Mouse (Mus musculus): ENCODE data around the gene 4921524J17Rik. TPM values are rescaled to one million over a fixed set of nuclear protein-coding genes. Genes with fewer than 3 reads are reported as not detected.
A peak's percentile ranks its signal among the peaks of the same experiment; 100 is the strongest.

The 4921524J17Rik gene
- polyA plus RNA-seq (2016; fragmentation: Nextera tagmentation; extraction: Ambion mirVana), result 43.3 and 44.4 TPM in 2 replicates

DNA sequence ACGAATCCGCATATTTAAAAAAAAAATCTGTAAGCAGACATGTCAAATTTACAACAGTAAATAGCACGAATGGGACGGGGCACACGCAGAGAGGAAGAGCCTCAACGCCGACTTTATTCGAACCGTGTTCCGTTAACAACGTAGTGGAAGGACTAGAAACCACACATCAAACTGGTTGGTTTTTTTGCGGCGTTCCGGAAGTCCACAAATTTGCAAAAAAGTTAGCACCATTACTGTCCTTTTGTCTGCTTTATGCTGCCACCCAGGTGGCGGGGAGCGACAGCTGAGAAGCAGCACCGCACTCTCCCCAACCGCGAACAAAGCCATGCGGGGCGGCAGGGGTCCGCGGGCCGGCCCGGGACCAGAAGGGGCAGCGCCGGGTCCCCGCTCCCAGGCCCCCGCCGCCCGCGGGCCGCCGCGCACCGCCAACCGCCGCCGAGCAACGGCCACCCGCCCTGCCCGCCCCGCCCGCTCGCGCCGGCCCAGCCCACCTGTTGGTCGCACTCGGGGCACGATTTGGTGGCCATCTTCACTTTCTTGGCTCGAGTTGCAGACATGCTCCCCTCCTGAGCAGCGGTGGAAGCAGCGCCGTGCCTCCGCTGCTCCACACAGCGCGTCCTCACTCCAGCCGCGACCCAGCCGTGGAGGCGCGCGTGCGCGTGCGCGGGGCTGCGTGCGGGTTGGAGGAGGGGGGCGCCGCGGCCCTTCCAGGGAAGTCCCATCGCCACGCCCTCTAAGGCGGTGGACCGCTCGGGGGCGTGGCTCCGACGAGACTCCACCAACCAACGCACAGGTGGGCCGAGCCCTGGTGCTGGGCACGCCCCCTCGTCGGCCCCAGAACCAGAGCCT lies at the start of gene 4921524J17Rik:
TSS of gene 4921524J17Rik (minus strand) at position 666 of the 849 bp plus-strand sequence.
- WGBS, result under 1% methylated on average over 85 of the region's 85 CpGs
- DNase-seq (ENCODE audit: low spot score), result peak; percentile 98
- Histone ChIP-seq H3K4me3 (peak within 1 kb of the TSS; percentile 86), H3K27me3 (replicated peaks; ENCODE audit: low read depth, poor library complexity, severe bottlenecking) (peaks cover 4% of the 10 kb centered on the region; the same call in 1 of the 2 replicates), H3K9me3 (no peaks in the 10 kb centered on the region), H3K36me3 (replicated peaks) (no peaks in the 10 kb centered on the region), H3K27ac (replicated peaks) (peak within 1 kb of the TSS; percentile 95), H3K4me1 (peaks cover 38% of the 10 kb centered on the region)

DNA sequence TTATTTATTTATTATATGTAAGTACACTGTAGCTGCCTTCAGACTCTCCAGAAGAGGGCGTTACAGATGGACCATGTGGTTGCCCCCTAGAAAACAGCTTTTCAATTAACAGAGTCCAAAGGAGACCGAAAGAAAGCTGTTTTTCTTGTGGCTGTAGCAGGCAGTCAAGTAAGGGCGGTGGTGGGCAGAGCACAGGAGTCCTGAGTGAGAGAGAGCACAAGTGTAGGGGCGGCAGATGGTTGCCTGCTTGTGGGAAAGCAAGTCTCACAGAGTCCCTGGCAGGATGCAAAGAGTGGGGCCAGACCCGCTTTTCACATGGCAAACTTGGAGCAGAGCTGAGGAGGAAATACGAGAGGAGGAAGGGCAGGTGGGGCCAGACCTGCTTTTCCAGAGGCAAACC lies 49.8 kb upstream of the 4921524J17Rik start:
- 64% methylated on average over 6 of the region's 6 CpGs for WGBS

GRCm38 (mm10) chr8:85481900-85482299 lies 49.3 kb upstream of the 4921524J17Rik start:
- H3K4me1 ChIP-seq, result peaks cover 12% of the 10 kb centered on the region
- H3K27ac ChIP-seq (replicated peaks), result 0 out of 2 replicates have a peak overlapping the region, but pooled peaks have one; percentile 44
- H3K36me3 ChIP-seq (replicated peaks), result no peaks in the 10 kb centered on the region
- H3K9me3 ChIP-seq, result no peaks in the 10 kb centered on the region
- H3K4me3 ChIP-seq, result 0 out of 2 replicates have a peak overlapping the region, but pooled peaks have one; percentile 19
- peak; percentile 19 for DNase-seq (ENCODE audit: low spot score)
- WGBS, result 38% methylated on average over 10 of the region's 10 CpGs
- no peaks in the 10 kb centered on the region for H3K27me3 ChIP-seq (replicated peaks; ENCODE audit: low read depth, poor library complexity, severe bottlenecking)

More for the DNA sequence above, 49.8 kb upstream of the 4921524J17Rik start:
- Histone ChIP-seq H3K36me3 (replicated peaks) (no peaks in the 10 kb centered on the region), H3K27ac (replicated peaks) (no peak overlapping the region), H3K27me3 (replicated peaks; ENCODE audit: low read depth, poor library complexity, severe bottlenecking) (no peaks in the 10 kb centered on the region), H3K4me3 (no peak overlapping the region), H3K9me3 (no peaks in the 10 kb centered on the region), H3K4me1 (peaks cover 12% of the 10 kb centered on the region)
- no peak for DNase-seq (ENCODE audit: low spot score)

DNA sequence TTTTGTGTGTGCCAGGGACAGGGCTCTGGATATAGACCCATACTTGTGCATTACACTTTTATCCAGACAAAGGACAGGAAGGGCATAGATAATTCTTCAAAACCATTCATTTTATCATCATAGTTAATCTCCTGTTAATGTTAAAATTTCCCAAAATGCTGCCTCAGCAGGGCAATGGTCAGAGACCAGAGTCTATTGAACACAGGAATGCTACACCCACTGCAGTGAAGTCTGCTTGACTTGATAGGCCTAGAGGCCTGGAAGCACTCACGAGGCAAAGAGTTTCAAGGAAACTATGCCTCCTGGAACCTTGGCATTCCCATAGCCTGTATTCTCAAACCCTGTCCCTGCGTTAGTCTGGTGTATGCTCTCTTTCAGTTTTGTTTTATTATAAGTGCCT lies 47.1 kb upstream of the 4921524J17Rik start:
- Histone ChIP-seq H3K4me3 (no peak overlapping the region), H3K4me1 (peaks cover 12% of the 10 kb centered on the region), H3K27ac (replicated peaks) (no peak overlapping the region), H3K27me3 (replicated peaks; ENCODE audit: low read depth, poor library complexity, severe bottlenecking) (no peaks in the 10 kb centered on the region), H3K9me3 (no peaks in the 10 kb centered on the region), H3K36me3 (replicated peaks) (no peaks in the 10 kb centered on the region)
- WGBS, result 85% methylated on average over 2 of the region's 2 CpGs
- DNase-seq (ENCODE audit: low spot score), result no peak

DNA sequence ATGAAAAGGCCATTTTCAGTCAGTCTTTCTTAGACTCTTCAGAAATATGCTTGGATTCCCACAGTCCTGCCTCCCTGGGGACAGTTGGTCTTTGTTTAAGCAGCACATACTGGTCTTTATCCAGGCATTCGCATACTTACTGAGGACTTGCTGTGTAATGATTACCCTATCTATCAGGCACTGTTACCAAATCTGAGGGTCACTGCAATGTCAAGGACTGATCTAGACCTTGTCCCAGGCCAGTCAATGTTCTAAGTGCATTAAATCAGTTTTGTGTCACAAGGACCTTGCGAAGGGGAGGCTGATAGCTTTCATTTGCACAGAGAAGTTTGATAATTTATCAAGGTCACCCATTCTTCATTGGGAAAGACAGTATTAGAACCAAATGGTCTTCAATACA lies 45.8 kb upstream of the 4921524J17Rik start:
- H3K27me3 ChIP-seq (replicated peaks; ENCODE audit: low read depth, poor library complexity, severe bottlenecking), result no peaks in the 10 kb centered on the region
- no peak for DNase-seq (ENCODE audit: low spot score)
- no peak overlapping the region for H3K27ac ChIP-seq (replicated peaks)
- H3K4me3 ChIP-seq, result no peak overlapping the region
- H3K36me3 ChIP-seq (replicated peaks), result no peaks in the 10 kb centered on the region
- H3K9me3 ChIP-seq, result no peaks in the 10 kb centered on the region
- WGBS, result 83% methylated on average over 2 of the region's 2 CpGs
- H3K4me1 ChIP-seq, result peaks cover 12% of the 10 kb centered on the region

- H3K27ac ChIP-seq (replicated peaks), result no peak overlapping the region
- no peaks in the 10 kb centered on the region for H3K27me3 ChIP-seq (replicated peaks; ENCODE audit: low read depth, poor library complexity, severe bottlenecking)
- H3K4me3 ChIP-seq, result no peak overlapping the region
- DNase-seq (ENCODE audit: low spot score), result no peak
- peaks cover 6% of the 10 kb centered on the region for H3K4me1 ChIP-seq
- 82% methylated on average over 4 of the region's 4 CpGs for WGBS
- no peaks in the 10 kb centered on the region for H3K36me3 ChIP-seq (replicated peaks)
- no peaks in the 10 kb centered on the region for H3K9me3 ChIP-seq
These were observed 44.4 kb upstream of the 4921524J17Rik start for GRCm38 (mm10) chr8:85476970-85477545.

DNA sequence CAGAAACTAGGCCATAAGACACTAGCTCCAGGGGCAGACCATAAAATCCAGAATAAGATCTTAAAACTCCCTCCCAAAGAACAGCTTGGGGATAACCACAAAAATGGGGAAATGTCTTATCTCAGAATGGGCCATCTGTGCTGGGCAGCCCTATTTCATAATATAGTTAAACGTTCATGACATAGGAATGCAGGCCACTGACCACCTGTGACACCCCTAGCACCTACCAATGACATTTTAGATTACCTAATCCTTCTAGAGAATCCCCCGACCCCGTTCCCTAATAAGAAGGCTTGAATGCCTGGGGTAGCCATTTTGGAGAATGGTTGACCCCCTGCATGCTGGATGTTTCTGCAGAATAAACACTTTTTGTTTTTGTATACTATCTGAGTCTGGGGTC lies 42.3 kb upstream of the 4921524J17Rik start:
- DNase-seq (ENCODE audit: low spot score), result no peak
- Histone ChIP-seq H3K27ac (replicated peaks) (no peak overlapping the region), H3K27me3 (replicated peaks; ENCODE audit: low read depth, poor library complexity, severe bottlenecking) (no peaks in the 10 kb centered on the region), H3K4me3 (no peak overlapping the region), H3K9me3 (no peaks in the 10 kb centered on the region), H3K4me1 (no peaks in the 10 kb centered on the region; the same call in 1 of the 2 replicates), H3K36me3 (replicated peaks) (no peaks in the 10 kb centered on the region)
- 85% methylated on average over 3 of the region's 3 CpGs for WGBS

DNA sequence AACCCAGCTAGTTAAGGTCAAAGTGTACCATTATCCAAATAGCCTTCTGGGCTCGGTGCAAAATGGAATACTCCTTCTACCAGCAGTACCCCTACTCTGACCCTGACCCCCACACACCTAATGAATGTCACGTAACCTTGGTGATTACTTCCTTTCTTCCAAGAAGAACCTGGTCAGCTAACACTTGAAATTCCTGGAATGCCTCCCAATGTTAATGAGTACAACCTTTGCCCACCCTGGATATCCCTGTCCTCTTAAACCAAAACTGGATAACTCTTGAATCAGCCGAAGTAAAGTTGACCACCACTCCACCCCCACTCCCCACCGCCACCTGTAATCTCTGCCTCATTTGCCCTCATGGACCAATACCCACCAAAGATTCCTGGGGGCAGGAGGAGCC lies 40.6 kb upstream of the 4921524J17Rik start:
- no peak overlapping the region for H3K27ac ChIP-seq (replicated peaks)

GRCm38 (mm10) chr8:85472800-85473199 lies 40.2 kb upstream of the 4921524J17Rik start:
- H3K4me1 ChIP-seq, result no peaks in the 10 kb centered on the region; the same call in 1 of the 2 replicates
- no peaks in the 10 kb centered on the region for H3K27me3 ChIP-seq (replicated peaks; ENCODE audit: low read depth, poor library complexity, severe bottlenecking)
- H3K27ac ChIP-seq (replicated peaks), result no peak overlapping the region
- DNase-seq (ENCODE audit: low spot score), result no peak
- WGBS, result 65% methylated on average over 6 of the region's 6 CpGs
- H3K36me3 ChIP-seq (replicated peaks), result no peaks in the 10 kb centered on the region
- no peaks in the 10 kb centered on the region for H3K9me3 ChIP-seq
- no peak overlapping the region for H3K4me3 ChIP-seq

More for the DNA sequence above, 40.6 kb upstream of the 4921524J17Rik start:
- H3K36me3 ChIP-seq (replicated peaks), result no peaks in the 10 kb centered on the region
- WGBS, result 63% methylated on average over 4 of the region's 4 CpGs
- no peak overlapping the region for H3K4me3 ChIP-seq
- DNase-seq (ENCODE audit: low spot score), result no peak
- no peaks in the 10 kb centered on the region for H3K27me3 ChIP-seq (replicated peaks; ENCODE audit: low read depth, poor library complexity, severe bottlenecking)
- H3K4me1 ChIP-seq, result no peaks in the 10 kb centered on the region; the same call in 1 of the 2 replicates
- H3K9me3 ChIP-seq, result no peaks in the 10 kb centered on the region

DNA sequence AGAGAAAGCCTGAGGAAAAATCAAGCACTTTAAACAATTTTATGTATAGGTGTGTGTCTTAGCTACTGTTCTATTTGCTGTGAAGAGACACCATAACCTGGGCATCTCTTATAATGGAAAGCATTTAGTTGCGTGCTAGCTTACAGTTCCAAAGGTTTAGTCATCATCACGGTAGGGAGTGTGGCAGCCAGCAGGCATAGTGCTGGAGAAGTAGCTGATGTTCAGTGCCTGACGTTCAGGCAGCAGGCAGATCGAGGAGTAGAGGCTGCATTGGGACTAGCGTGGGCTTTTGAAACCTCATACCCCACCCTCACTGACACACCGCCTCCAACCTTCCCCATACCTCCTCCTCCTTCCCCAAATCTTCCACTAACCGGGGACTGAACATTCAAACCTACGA lies 38.1 kb upstream of the 4921524J17Rik start:
- no peak overlapping the region for H3K27ac ChIP-seq (replicated peaks)

DNA sequence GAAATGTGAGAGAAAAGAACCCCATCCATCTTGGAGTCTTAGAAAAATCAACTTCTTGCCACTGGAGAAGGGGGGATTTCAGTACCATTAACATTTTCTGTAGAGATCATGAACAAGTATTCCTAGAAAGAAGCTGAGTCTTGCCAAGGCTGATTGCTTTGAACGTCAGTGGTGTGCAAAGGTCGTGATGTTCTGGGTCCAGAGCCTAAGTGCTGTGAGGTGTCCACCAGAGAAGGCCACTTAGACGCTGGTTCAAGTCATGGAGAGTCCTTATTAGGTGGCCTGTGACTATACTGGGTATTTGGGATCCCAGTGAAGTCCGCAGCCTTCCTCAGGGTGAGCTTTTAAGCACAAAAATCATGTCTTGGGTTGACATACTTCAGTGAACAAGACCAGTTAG lies 33.4 kb upstream of the 4921524J17Rik start:
- 83% methylated on average over 4 of the region's 4 CpGs for WGBS
- H3K4me3 ChIP-seq, result no peak overlapping the region
- DNase-seq (ENCODE audit: low spot score), result no peak
- no peaks in the 10 kb centered on the region for H3K27me3 ChIP-seq (replicated peaks; ENCODE audit: low read depth, poor library complexity, severe bottlenecking)
- H3K36me3 ChIP-seq (replicated peaks), result no peaks in the 10 kb centered on the region
- H3K27ac ChIP-seq (replicated peaks), result no peak overlapping the region
- H3K4me1 ChIP-seq, result peaks cover 4% of the 10 kb centered on the region; the same call in 1 of the 2 replicates
- no peaks in the 10 kb centered on the region for H3K9me3 ChIP-seq

More for the DNA sequence above, 38.1 kb upstream of the 4921524J17Rik start:
- no peaks in the 10 kb centered on the region for H3K36me3 ChIP-seq (replicated peaks)
- 82% methylated on average over 8 of the region's 8 CpGs for WGBS
- DNase-seq (ENCODE audit: low spot score), result no peak
- no peaks in the 10 kb centered on the region for H3K9me3 ChIP-seq
- no peaks in the 10 kb centered on the region; the same call in 1 of the 2 replicates for H3K4me1 ChIP-seq
- H3K4me3 ChIP-seq, result no peak overlapping the region
- no peaks in the 10 kb centered on the region for H3K27me3 ChIP-seq (replicated peaks; ENCODE audit: low read depth, poor library complexity, severe bottlenecking)

- no peaks in the 10 kb centered on the region for H3K36me3 ChIP-seq (replicated peaks)
- no peaks in the 10 kb centered on the region for H3K9me3 ChIP-seq
- no peak overlapping the region for H3K4me3 ChIP-seq
- peaks cover 4% of the 10 kb centered on the region; the same call in 1 of the 2 replicates for H3K4me1 ChIP-seq
- DNase-seq (ENCODE audit: low spot score), result no peak
- no peaks in the 10 kb centered on the region for H3K27me3 ChIP-seq (replicated peaks; ENCODE audit: low read depth, poor library complexity, severe bottlenecking)
- H3K27ac ChIP-seq (replicated peaks), result no peak overlapping the region
These were observed 31.7 kb upstream of the 4921524J17Rik start for GRCm38 (mm10) chr8:85464316-85464715.
